ENCODE assay signal across 20 mouse cellular contexts in genomic region chr4:46675992-46676391, GRCm38 (mm10). TPM values are rescaled to one million over a fixed set of nuclear protein-coding genes. Genes with fewer than 3 reads are reported as not detected.
DNase-seq lines count a peak whose midpoint lies in the region; ATAC-seq and TF ChIP-seq lines count a peak whose summit lies in the region.
"Had no signal": no experiment of that assay in that cellular context is flagged by ENCODE, and none has a peak within 500 bp of the region (broad histone marks: within the 10 kb centered on the region; RNA-seq: fewer than 3 reads in every experiment).

No protein-coding gene starts in this region.

- no peak overlapping the region for H3K4me3 ChIP-seq in liver, embryonic 14.5 days (ENCODE audit: insufficient read depth in 1 of 2, low read depth in 2 of 2, low read length in 2 of 2)
- no peak overlapping the region for H3K4me3 ChIP-seq in cerebellum, adult 2 months (replicated peaks; ENCODE audit: insufficient read depth, low read depth, low read length)
- H3K4me3 ChIP-seq: embryonic facial prominence, embryonic 10.5 days; forebrain, embryonic 13.5 days; gastrocnemius, adult 2 months; heart, embryonic 10.5 days; hindbrain, embryonic 10.5 days had no signal

- no peaks in the 10 kb centered on the region for H3K9me3 ChIP-seq in liver, embryonic 14.5 days (ENCODE audit: control insufficient read depth, low read length)
- H3K9me3 ChIP-seq: embryonic facial prominence, embryonic 10.5 days; forebrain, embryonic 13.5 days; heart, embryonic 10.5 days; hindbrain, embryonic 10.5 days had no signal

- no peak overlapping the region for H3K27ac ChIP-seq in liver, embryonic 14.5 days
- H3K27ac ChIP-seq in cerebellum, adult 2 months (ENCODE audit: insufficient read depth, low read length): no peak overlapping the region
- H3K27ac ChIP-seq: embryonic facial prominence, embryonic 10.5 days; forebrain, embryonic 13.5 days; gastrocnemius, adult 2 months; heart, embryonic 10.5 days; hindbrain, embryonic 10.5 days; hindbrain, embryonic 14.5 days had no signal

- peaks cover 5 to 12% of the 10 kb centered on the region in 2 experiments; a peak in 3 of 4 replicates for H3K4me1 ChIP-seq in liver, embryonic 14.5 days (replicated peaks; ENCODE audit: control insufficient read depth in 2 of 2, insufficient read depth in 2 of 2, low read length in 1 of 2)
- H3K4me1 ChIP-seq in cerebellum, adult 2 months (ENCODE audit: control insufficient read depth, insufficient read depth, low read length): no peaks in the 10 kb centered on the region
- H3K4me1 ChIP-seq: embryonic facial prominence, embryonic 10.5 days; forebrain, embryonic 13.5 days; heart, embryonic 10.5 days; hindbrain, embryonic 10.5 days had no signal

- TF ChIP-seq EP300 in liver, embryonic 14.5 days (IDR thresholded peaks at IDR 0.05; ENCODE audit: low read depth): no peak

- no peak for TF ChIP-seq CTCF in liver, embryonic 14.5 days (IDR thresholded peaks at IDR 0.05; ENCODE audit: low read depth)
- TF ChIP-seq CTCF in cerebellum, adult 2 months (IDR thresholded peaks at IDR 0.05; ENCODE audit: borderline replicate concordance, insufficient read depth, low read depth, low read length): no peak

- no peak overlapping the region for H3K4me2 ChIP-seq in liver, embryonic 14.5 days (ENCODE audit: low read depth)
- H3K4me2 ChIP-seq: forebrain, embryonic 13.5 days; hindbrain, embryonic 14.5 days had no signal

- no peak for TF ChIP-seq POLR2A in cerebellum, adult 2 months (IDR thresholded peaks at IDR 0.05; ENCODE audit: borderline replicate concordance, insufficient read depth, low read length)

- ATAC-seq in granulocyte monocyte progenitor cell, adult 5-6 weeks (replicated peaks; ENCODE audit: poor library complexity, severe bottlenecking): peak; percentile 51; the same call in 1 of the 2 replicates
- ATAC-seq in liver, embryonic 14.5 days (ENCODE audit: insufficient read depth): peak; percentile 43; the same call in 1 of the 2 replicates
- ATAC-seq in megakaryocyte-erythroid progenitor cell, adult 5-6 weeks (replicated peaks; ENCODE audit: low FRiP score, low TSS enrichment, poor library complexity, severe bottlenecking): peak; percentile 74
- ATAC-seq: forebrain, embryonic 13.5 days had no signal

- peak; percentile 83 for DNase-seq in MEL-GATA-1-ER (ENCODE audit: extremely low read depth, low read depth)
- no peak for DNase-seq in liver, embryonic 14.5 days (ENCODE audit: low read depth in 3 of 3, low spot score in 3 of 3)
- DNase-seq in kidney, adult 9 months: no peak
- no peak for DNase-seq in cerebellum, adult 2 months
- DNase-seq in cerebellum, adult 11 months: no peak
- DNase-seq: adrenal gland, postnatal 10 days; cerebellum, adult 11-12 months; cerebellum, adult 9-11 months; cerebellum, postnatal 36 days; gastrocnemius, adult 2 months; gastrocnemius, postnatal 25 days; heart, adult 18-20 months; heart, postnatal 10 days had no signal

- H3K27me3 ChIP-seq in liver, embryonic 14.5 days (ENCODE audit: control insufficient read depth, insufficient read depth, low read length): no peaks in the 10 kb centered on the region
- no peaks in the 10 kb centered on the region for H3K27me3 ChIP-seq in cerebellum, adult 2 months (ENCODE audit: control insufficient read depth, insufficient read depth, low read length)
- H3K27me3 ChIP-seq: forebrain, embryonic 13.5 days had no signal

- H3K9ac ChIP-seq in liver, embryonic 14.5 days (replicated peaks): no peak overlapping the region
- H3K9ac ChIP-seq: forebrain, embryonic 13.5 days; hindbrain, embryonic 14.5 days had no signal

- no peaks in the 10 kb centered on the region for H3K36me3 ChIP-seq in liver, embryonic 14.5 days (replicated peaks; ENCODE audit: control insufficient read depth, insufficient read depth, low read depth)
- H3K36me3 ChIP-seq: embryonic facial prominence, embryonic 10.5 days; heart, embryonic 10.5 days; hindbrain, embryonic 10.5 days had no signal

- WGBS in liver, embryonic 14.5 days (ENCODE audit: insufficient replicate concordance): 17% methylated on average over 4 of the region's 4 CpGs
- WGBS in cerebellum, adult 2 months: 47% methylated on average over 4 of the region's 4 CpGs

RNA-seq across cellular contexts. Expression of gene Tbc1d2, which starts 26.0 kb away (rescaled TPM):
- 5.4 and 8.7 TPM in 2 replicates for total RNA-seq in granulocyte monocyte progenitor cell, adult 5-6 weeks (2014; fragmentation: Nextera tagmentation)
- 4.4 and 6.8 TPM in 2 replicates for total RNA-seq in granulocyte monocyte progenitor cell, adult 5-6 weeks (2017)
- polyA plus RNA-seq in liver, embryonic 14.5 days (2012; rRNA removed): 0.44 TPM in 2 replicates
- polyA plus RNA-seq in liver, embryonic 14.5 days (2014; fragmentation: Nextera tagmentation; extraction: Ambion mirVana): 0.29 and 0.39 TPM in 2 replicates
- total RNA-seq in megakaryocyte-erythroid progenitor cell, adult 5-6 weeks (2014; fragmentation: Nextera tagmentation): 0.26 and 0.64 TPM in 2 replicates
- total RNA-seq in megakaryocyte-erythroid progenitor cell, adult 5-6 weeks (2017): 0.80 and 0.88 TPM in 2 replicates
- polyA plus RNA-seq in cerebellum, adult 2 months (2012; rRNA removed): 3.0 and 3.2 TPM in 2 replicates
